Mouse (Mus musculus): ENCODE measurements around the gene Cox20.

DNA sequence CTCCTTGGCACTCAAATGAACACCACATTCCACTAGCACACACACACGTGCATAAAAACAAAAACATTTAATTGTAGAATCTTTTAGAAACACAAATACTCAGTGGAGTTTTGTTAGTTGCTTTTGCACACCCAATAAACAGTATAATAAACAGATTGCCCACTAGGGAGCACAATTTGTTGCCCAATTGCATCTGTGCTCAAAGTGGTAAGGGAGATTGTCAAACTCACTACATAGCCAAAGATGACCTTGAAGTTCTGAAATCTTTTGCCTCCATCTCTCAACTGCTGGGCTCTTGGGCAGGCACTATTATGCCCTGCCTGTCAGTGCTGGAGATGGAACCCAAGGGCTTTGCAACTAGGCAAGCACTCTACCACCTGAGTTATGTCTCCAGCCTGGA lies 8.8 kb upstream of the Cox20 start:
- TF ChIP-seq CTCF (IDR thresholded peaks at IDR 0.05; ENCODE audit: low read depth, low read length) (no peak), EP300 (IDR thresholded peaks at IDR 0.05; ENCODE audit: insufficient read depth, low read depth, low read length) (no peak), POLR2A (IDR thresholded peaks at IDR 0.05; ENCODE audit: insufficient read depth, low read length) (no peak)

All from ES-Bruce4 (cell line).